Mouse (Mus musculus) liver, postnatal 0 days (tissue): ENCODE measurements around the gene Atp2a2. TPM values are rescaled to one million over a fixed set of nuclear protein-coding genes. Genes with fewer than 3 reads are reported as not detected.

Experiments used
- ATAC-seq: fragments of 200-750 bp; cut with Nextera tagmentation; 2 replicates; pipeline ENCODE4 v1.8.0; 2017; ENCODE audit warnings: mild to moderate bottlenecking, moderate library complexity
- DNase-seq: peaks from one replicate; pipeline ENCODE4 v3.0.0-alpha.2; 2016
- H3K27ac ChIP-seq: fragments of 300-500 bp; sonication (generic); 2 replicates; pipeline ENCODE4 v1.5.1; 2014; ENCODE audit warnings: antibody characterized with exemption, moderate library complexity, mild to moderate bottlenecking, low read depth
- H3K27me3 ChIP-seq: fragments of 300-500 bp; sonication (generic); 2 replicates; pipeline ENCODE4 v1.6.1; 2014; ENCODE audit warnings: low read length, control low read depth, mixed read lengths; ENCODE audit not compliant: insufficient read depth
- H3K36me3 ChIP-seq: fragments of 300-500 bp; sonication (generic); replicated peaks from 2 replicates; pipeline ENCODE4 v1.6.1; 2014; ENCODE audit warnings: mild to moderate bottlenecking, control low read depth, low read length, moderate library complexity, mixed read lengths; ENCODE audit not compliant: insufficient read depth
- H3K4me1 ChIP-seq: fragments of 300-500 bp; sonication (generic); 2 replicates; pipeline ENCODE4 v1.6.1; 2014; ENCODE audit warnings: antibody characterized with exemption, mild to moderate bottlenecking, control low read depth; ENCODE audit not compliant: insufficient read depth
- H3K4me2 ChIP-seq: fragments of 300-500 bp; sonication (generic); 2 replicates; pipeline ENCODE4 v1.6.1; 2014; ENCODE audit warnings: low read depth, mild to moderate bottlenecking, low read length, moderate library complexity, mixed read lengths
- H3K4me3 ChIP-seq: fragments of 300-500 bp; sonication (generic); 2 replicates; pipeline ENCODE4 v1.5.1; 2014; ENCODE audit warnings: low read depth, low read length
- H3K9ac ChIP-seq: fragments of 300-500 bp; sonication (generic); replicated peaks from 2 replicates; pipeline ENCODE4 v1.6.1; 2014; ENCODE audit warnings: mild to moderate bottlenecking, moderate library complexity
- H3K9me3 ChIP-seq: fragments of 300-500 bp; sonication (generic); 2 replicates; pipeline ENCODE4 v1.6.1; 2016; ENCODE audit warnings: mild to moderate bottlenecking, control low read depth, low read length, mixed read lengths
- CTCF ChIP-seq: sonication (generic); IDR thresholded peaks from 2 replicates; pipeline ENCODE4 v1.5.1; 2016; ENCODE audit warnings: antibody characterized with exemption, low read depth
- EP300 ChIP-seq: IDR thresholded peaks from 2 replicates; pipeline ENCODE4 v1.6.1; 2016; ENCODE audit warnings: antibody characterized with exemption, low read depth, mild to moderate bottlenecking
- WGBS: fragments of 180-500 bp; shearing (Covaris S2); extraction: QIAGEN DNeasy Blood & Tissue Kit; methylation state at CpG from one replicate; pipeline ENCODE4 v1.1.7; 2014; ENCODE audit not compliant: insufficient replicate concordance; 5-methylcytosine and 5-hydroxymethylcytosine counted together
- polyA plus RNA-seq: library from polyadenylated mRNA; unstranded; fragments of >200 nt; fragmentation: Nextera tagmentation; extraction: Ambion mirVana; gene quantifications from 2 replicates; pipeline ENCODE4 v1.2.1, GENCODE M21; 2015

The Atp2a2 gene
- polyA plus RNA-seq, 1 experiment from 2014 or later: 13.5 TPM

- Histone ChIP-seq H3K4me2 (no peak overlapping the region), H3K4me1 (peaks cover 30% of the 10 kb centered on the region), H3K27me3 (no peaks in the 10 kb centered on the region), H3K4me3 (no peak overlapping the region), H3K36me3 (no peaks in the 10 kb centered on the region), H3K27ac (peak overlapping the region; percentile 70; the same call in 1 of the 2 replicates), H3K9ac (no peak overlapping the region), H3K9me3 (no peaks in the 10 kb centered on the region)
- TF ChIP-seq EP300 (no peak), CTCF (no peak)
- DNase-seq (no peak), ATAC-seq (no peak)
- 82% methylated on average over 3 of the region's 3 CpGs for WGBS
Observed at GRCm38 (mm10) chr5:122524244-122524643, 22.2 kb upstream of the Atp2a2 start.

- Histone ChIP-seq H3K27ac (no peak overlapping the region), H3K36me3 (no peaks in the 10 kb centered on the region), H3K9me3 (no peaks in the 10 kb centered on the region), H3K9ac (no peak overlapping the region), H3K4me3 (no peak overlapping the region), H3K4me2 (0 out of 2 replicates have a peak overlapping the region, but pooled peaks have one; percentile 22), H3K27me3 (no peaks in the 10 kb centered on the region), H3K4me1 (peaks cover 12% of the 10 kb centered on the region)
- 71% methylated on average over 3 of the region's 3 CpGs for WGBS
- ATAC-seq: no peak
- DNase-seq: no peak
- TF ChIP-seq EP300: no peak
- no peak for TF ChIP-seq CTCF
Observed at GRCm38 (mm10) chr5:122521130-122521473, 19.1 kb upstream of the Atp2a2 start.

GRCm38 (mm10) chr5:122520254-122521129, 18.5 kb upstream of the Atp2a2 start:
- TF ChIP-seq CTCF: no peak
- no peak for TF ChIP-seq EP300
- WGBS: 50% methylated on average over 23 of the region's 23 CpGs
- no peak for DNase-seq
- H3K27me3 ChIP-seq: no peaks in the 10 kb centered on the region
- peak overlapping the region; percentile 22; the same call in 1 of the 2 replicates for H3K4me2 ChIP-seq
- peaks cover 7% of the 10 kb centered on the region for H3K4me1 ChIP-seq
- no peaks in the 10 kb centered on the region for H3K9me3 ChIP-seq
- H3K4me3 ChIP-seq: no peak overlapping the region
- H3K27ac ChIP-seq: 0 out of 2 replicates have a peak overlapping the region, but pooled peaks have one; percentile 16
- no peak overlapping the region for H3K9ac ChIP-seq
- peak; percentile 85 for ATAC-seq
- H3K36me3 ChIP-seq: no peaks in the 10 kb centered on the region

- Histone ChIP-seq H3K9me3 (no peaks in the 10 kb centered on the region), H3K9ac (no peak overlapping the region), H3K27ac (no peak overlapping the region), H3K36me3 (no peaks in the 10 kb centered on the region), H3K4me2 (no peak overlapping the region), H3K27me3 (no peaks in the 10 kb centered on the region), H3K4me3 (no peak overlapping the region), H3K4me1 (peaks cover 6% of the 10 kb centered on the region)
- TF ChIP-seq CTCF: no peak
- TF ChIP-seq EP300: no peak
- WGBS: 52% methylated on average over 7 of the region's 7 CpGs
- no peak for ATAC-seq
- no peak for DNase-seq
Observed at GRCm38 (mm10) chr5:122519043-122519660, 17.1 kb upstream of the Atp2a2 start.

GRCm38 (mm10) chr5:122518247-122518646, 16.2 kb upstream of the Atp2a2 start:
- no peak for ATAC-seq
- Histone ChIP-seq H3K36me3 (no peaks in the 10 kb centered on the region), H3K27me3 (no peaks in the 10 kb centered on the region), H3K4me3 (no peak overlapping the region), H3K4me2 (no peak overlapping the region), H3K27ac (no peak overlapping the region), H3K4me1 (peaks cover 12% of the 10 kb centered on the region), H3K9ac (no peak overlapping the region), H3K9me3 (no peaks in the 10 kb centered on the region)
- no peak for DNase-seq
- TF ChIP-seq CTCF (no peak), EP300 (no peak)
- 64% methylated on average over 8 of the region's 8 CpGs for WGBS

GRCm38 (mm10) chr5:122516901-122517300, 14.9 kb upstream of the Atp2a2 start:
- H3K4me3 ChIP-seq: no peak overlapping the region
- no peak for DNase-seq
- H3K4me1 ChIP-seq: peaks cover 12% of the 10 kb centered on the region
- no peaks in the 10 kb centered on the region for H3K36me3 ChIP-seq
- no peaks in the 10 kb centered on the region for H3K27me3 ChIP-seq
- TF ChIP-seq CTCF: no peak
- TF ChIP-seq EP300: no peak
- WGBS: 78% methylated on average over 5 of the region's 5 CpGs
- ATAC-seq: no peak
- no peaks in the 10 kb centered on the region for H3K9me3 ChIP-seq
- no peak overlapping the region for H3K27ac ChIP-seq
- no peak overlapping the region for H3K4me2 ChIP-seq
- H3K9ac ChIP-seq: no peak overlapping the region
